In the genomic region with DNA sequence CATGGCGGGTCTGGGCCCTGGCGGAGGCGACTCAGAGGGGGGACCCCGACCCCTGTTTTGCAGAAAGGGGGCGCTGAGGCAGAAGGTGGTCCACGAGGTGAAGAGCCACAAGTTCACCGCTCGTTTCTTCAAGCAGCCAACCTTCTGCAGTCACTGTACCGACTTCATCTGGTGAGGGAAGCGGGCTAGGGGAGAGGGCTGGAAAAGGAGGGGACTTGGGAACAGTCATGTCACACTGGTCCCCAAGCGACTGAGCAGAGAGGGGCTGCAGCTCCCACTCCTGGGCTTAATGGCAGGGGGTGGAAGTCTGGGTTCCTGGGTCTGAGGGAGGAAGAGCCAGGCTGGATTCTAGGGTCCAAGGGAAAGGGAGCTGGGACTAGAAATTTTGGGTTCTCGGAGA, we compare ENCODE assay signal across 10 mouse cellular contexts. TPM values are rescaled to one million over a fixed set of nuclear protein-coding genes. Genes with fewer than 3 reads are reported as not detected.
DNase-seq lines count a peak whose midpoint lies in the region; ATAC-seq and TF ChIP-seq lines count a peak whose summit lies in the region.
"Had no signal": no experiment of that assay in that cellular context is flagged by ENCODE, and none has a peak within 500 bp of the region (broad histone marks: within the 10 kb centered on the region; RNA-seq: fewer than 3 reads in every experiment).

No protein-coding gene starts in this region.

- no peaks in the 10 kb centered on the region for H3K9me3 ChIP-seq in kidney, postnatal 0 days (replicated peaks; ENCODE audit: low read length)
- H3K9me3 ChIP-seq in hindbrain, embryonic 14.5 days (ENCODE audit: control insufficient read depth, low read length) = no peaks in the 10 kb centered on the region
- H3K9me3 ChIP-seq in midbrain, embryonic 15.5 days = no peaks in the 10 kb centered on the region

- WGBS in kidney, postnatal 0 days = 4% methylated on average over 12 of the region's 12 CpGs
- 3% methylated on average over 12 of the region's 12 CpGs for WGBS in hindbrain, embryonic 14.5 days
- 3% methylated on average over 12 of the region's 12 CpGs for WGBS in midbrain, embryonic 15.5 days

- peaks cover 23% of the 10 kb centered on the region for H3K4me1 ChIP-seq in kidney, postnatal 0 days (replicated peaks; ENCODE audit: insufficient read depth, low read length)
- H3K4me1 ChIP-seq in hindbrain, embryonic 14.5 days (replicated peaks; ENCODE audit: control insufficient read depth, insufficient read depth, low read length) = peaks cover 20% of the 10 kb centered on the region
- H3K4me1 ChIP-seq in midbrain, embryonic 15.5 days = peaks cover 39% of the 10 kb centered on the region

- peak overlapping the region; percentile 28 for H3K4me3 ChIP-seq in kidney, postnatal 0 days (replicated peaks; ENCODE audit: low read depth, low read length)
- H3K4me3 ChIP-seq in hindbrain, embryonic 14.5 days (replicated peaks; ENCODE audit: low read length) = peak overlapping the region; percentile 34
- peak overlapping the region; percentile 48 for H3K4me3 ChIP-seq in midbrain, embryonic 15.5 days

- peaks cover 16% of the 10 kb centered on the region for H3K27me3 ChIP-seq in kidney, postnatal 0 days (ENCODE audit: insufficient read depth, low read length)
- peaks cover 50% of the 10 kb centered on the region for H3K27me3 ChIP-seq in hindbrain, embryonic 14.5 days (ENCODE audit: control insufficient read depth, insufficient read depth, low read length)
- H3K27me3 ChIP-seq in midbrain, embryonic 15.5 days (replicated peaks) = peaks cover 20% of the 10 kb centered on the region
- H3K27me3 ChIP-seq: Patski had no signal

- H3K9ac ChIP-seq in kidney, postnatal 0 days (ENCODE audit: low read depth, low read length) = peak overlapping the region; percentile 28; the same call in 1 of the 2 replicates
- H3K9ac ChIP-seq in hindbrain, embryonic 14.5 days = peak overlapping the region; percentile 37
- H3K9ac ChIP-seq in midbrain, embryonic 15.5 days = peak overlapping the region; percentile 53

- TF ChIP-seq CTCF in kidney, postnatal 0 days (IDR thresholded peaks at IDR 0.05; ENCODE audit: low read depth) = no peak; the same call in 1 of the 2 replicates

- no peak for ATAC-seq in kidney, postnatal 0 days (replicated peaks; ENCODE audit: low FRiP score, low read depth)
- no peak for ATAC-seq in hindbrain, embryonic 14.5 days (ENCODE audit: low FRiP score)
- peak; percentile 54 for ATAC-seq in midbrain, embryonic 15.5 days (replicated peaks)
- ATAC-seq in CD4-positive, CD25-positive, alpha-beta regulatory T cell, adult 4 months = no peak

- H3K36me3 ChIP-seq in kidney, postnatal 0 days (ENCODE audit: insufficient read depth, low read length) = peaks cover 3% of the 10 kb centered on the region; the same call in 1 of the 2 replicates
- H3K36me3 ChIP-seq in hindbrain, embryonic 14.5 days (replicated peaks; ENCODE audit: control insufficient read depth, insufficient read depth) = peaks cover 9% of the 10 kb centered on the region; the same call in 1 of the 2 replicates
- H3K36me3 ChIP-seq in midbrain, embryonic 15.5 days (replicated peaks) = 0 out of 2 replicates have a peak, but pooled peaks cover 4% of the 10 kb centered on the region

- peak overlapping the region; percentile 61 for H3K4me2 ChIP-seq in kidney, postnatal 0 days (ENCODE audit: low read length)
- H3K4me2 ChIP-seq in hindbrain, embryonic 14.5 days (replicated peaks) = peak overlapping the region; percentile 72
- H3K4me2 ChIP-seq in midbrain, embryonic 15.5 days = peak overlapping the region; percentile 93

- H3K27ac ChIP-seq in kidney, postnatal 0 days = no peak overlapping the region
- no peak overlapping the region for H3K27ac ChIP-seq in hindbrain, embryonic 14.5 days
- no peak overlapping the region for H3K27ac ChIP-seq in midbrain, embryonic 15.5 days

- DNase-seq in kidney, postnatal 0 days (ENCODE audit: low spot score) = no peak
- no peak for DNase-seq in kidney, postnatal 14 days
- DNase-seq in embryo, embryonic 11 days = peak; percentile 22
- no peak for DNase-seq in hindbrain, embryonic 14.5 days (ENCODE audit: low spot score)
- DNase-seq in layer of hippocampus, adult 8-10 months (ENCODE audit: low spot score in 2 of 2) = no peak
- DNase-seq in thymus, postnatal 14 days = no peak

RNA-seq across cellular contexts. Expression of a gene that starts 14.8 kb away (rescaled TPM):
- 0.05 TPM in 2 replicates for polyA plus RNA-seq in kidney, postnatal 0 days (2015; fragmentation: Nextera tagmentation; extraction: Ambion mirVana)
- polyA plus RNA-seq in hindbrain, embryonic 14.5 days (2014; fragmentation: Nextera tagmentation; extraction: Ambion mirVana) = 1.1 and 1.6 TPM in 2 replicates
- polyA plus RNA-seq in midbrain, embryonic 15.5 days (2015; fragmentation: Nextera tagmentation; extraction: Ambion mirVana) = 2.3 and 2.4 TPM in 2 replicates
- 100 to 1,000 TPM; 458 to 553 (median 501) TPM for total RNA-seq in layer of hippocampus, adult 8-10 months (2022)
- not detected for polyA plus RNA-seq in CD4-positive, CD25-positive, alpha-beta regulatory T cell, adult 4 months (2017; shearing (Covaris generic))

RNA-seq across cellular contexts. Expression of a gene that starts 14.9 kb away (rescaled TPM):
- 73.0 and 79.8 TPM in 2 replicates for polyA plus RNA-seq in kidney, postnatal 0 days (2015; fragmentation: Nextera tagmentation; extraction: Ambion mirVana)
- polyA plus RNA-seq in hindbrain, embryonic 14.5 days (2014; fragmentation: Nextera tagmentation; extraction: Ambion mirVana) = 40.1 and 43.6 TPM in 2 replicates
- polyA plus RNA-seq in midbrain, embryonic 15.5 days (2015; fragmentation: Nextera tagmentation; extraction: Ambion mirVana) = 33.3 and 34.5 TPM in 2 replicates
- total RNA-seq in layer of hippocampus, adult 8-10 months (2022) = 10 to 100 TPM; 57.2 to 68.4 (median 58.8) TPM
- 1 to 10 TPM; 7.5 to 7.8 TPM for polyA plus RNA-seq in CD4-positive, CD25-positive, alpha-beta regulatory T cell, adult 4 months (2017; shearing (Covaris generic))

RNA-seq across cellular contexts. Expression of a gene that starts 29.0 kb away (rescaled TPM):
- 0.64 and 0.83 TPM in 2 replicates for polyA plus RNA-seq in kidney, postnatal 0 days (2015; fragmentation: Nextera tagmentation; extraction: Ambion mirVana)
- 3.4 and 4.2 TPM in 2 replicates for polyA plus RNA-seq in hindbrain, embryonic 14.5 days (2014; fragmentation: Nextera tagmentation; extraction: Ambion mirVana)
- polyA plus RNA-seq in midbrain, embryonic 15.5 days (2015; fragmentation: Nextera tagmentation; extraction: Ambion mirVana) = 4.0 TPM in 2 replicates
- 100 to 1,000 TPM; 131 to 139 (median 137) TPM for total RNA-seq in layer of hippocampus, adult 8-10 months (2022)
- not detected for polyA plus RNA-seq in CD4-positive, CD25-positive, alpha-beta regulatory T cell, adult 4 months (2017; shearing (Covaris generic))
- total RNA-seq: neutrophil, adult 5-6 weeks had no signal

RNA-seq across cellular contexts. Expression of a gene that starts 54.2 kb away (rescaled TPM):
- polyA plus RNA-seq in kidney, postnatal 0 days (2015; fragmentation: Nextera tagmentation; extraction: Ambion mirVana) = 0.05 TPM in 1 of 2 replicates, not detected in the other
- 0.07 TPM in 1 of 2 replicates, not detected in the other for polyA plus RNA-seq in hindbrain, embryonic 14.5 days (2014; fragmentation: Nextera tagmentation; extraction: Ambion mirVana)
- polyA plus RNA-seq in midbrain, embryonic 15.5 days (2015; fragmentation: Nextera tagmentation; extraction: Ambion mirVana) = 0.05 TPM in 2 replicates
- under 1 TPM in 1 of 4 experiments, not detected in 3; 0.09 TPM for total RNA-seq in layer of hippocampus, adult 8-10 months (2022)
- not detected for polyA plus RNA-seq in CD4-positive, CD25-positive, alpha-beta regulatory T cell, adult 4 months (2017; shearing (Covaris generic))
- polyA plus RNA-seq: Patski had no signal
